Mouse (Mus musculus): ENCODE results near the gene Gm20388.

The Gm20388 gene

GRCm38 (mm10) chr8:121948321-121949145 is 2037.9 kb downstream of the Gm20388 start:
- no peak for DNase-seq (ENCODE audit: extremely low read depth, insufficient read length, low spot score)

- no peak for DNase-seq (ENCODE audit: extremely low read depth, insufficient read length, low spot score)
Measured at GRCm38 (mm10) chr8:121949222-121949800, 2038.7 kb downstream of the Gm20388 start, which contains the start of gene Banp. Gene Banp, plus strand, starts transcription at chr8:121949750.

- DNase-seq (ENCODE audit: extremely low read depth, insufficient read length, low spot score), result peak; percentile 97
Measured at GRCm38 (mm10) chr8:121949941-121950748, 2039.5 kb downstream of the Gm20388 start.

- DNase-seq (ENCODE audit: extremely low read depth, insufficient read length, low spot score), result peak; percentile 45
Measured at GRCm38 (mm10) chr8:121950749-121951655, 2040.4 kb downstream of the Gm20388 start.

GRCm38 (mm10) chr8:121951656-121952009 is 2041.0 kb downstream of the Gm20388 start:
- no peak for DNase-seq (ENCODE audit: extremely low read depth, insufficient read length, low spot score)

GRCm38 (mm10) chr8:121952122-121952521 is 2041.5 kb downstream of the Gm20388 start:
- DNase-seq (ENCODE audit: extremely low read depth, insufficient read length, low spot score), result no peak

- DNase-seq (ENCODE audit: extremely low read depth, insufficient read length, low spot score), result no peak
Measured at GRCm38 (mm10) chr8:121952800-121953199, 2042.2 kb downstream of the Gm20388 start.

GRCm38 (mm10) chr8:121953821-121954545 is 2043.3 kb downstream of the Gm20388 start:
- DNase-seq (ENCODE audit: extremely low read depth, insufficient read length, low spot score), result no peak

GRCm38 (mm10) chr8:121954981-121955555 is 2044.4 kb downstream of the Gm20388 start:
- no peak for DNase-seq (ENCODE audit: extremely low read depth, insufficient read length, low spot score)

GRCm38 (mm10) chr8:121955825-121956500 is 2045.3 kb downstream of the Gm20388 start:
- no peak for DNase-seq (ENCODE audit: extremely low read depth, insufficient read length, low spot score)

- no peak for DNase-seq (ENCODE audit: extremely low read depth, insufficient read length, low spot score)
Measured at GRCm38 (mm10) chr8:121958395-121958794, 2047.8 kb downstream of the Gm20388 start.

GRCm38 (mm10) chr8:121962892-121963291 is 2052.3 kb downstream of the Gm20388 start:
- no peak for DNase-seq (ENCODE audit: extremely low read depth, insufficient read length, low spot score)

GRCm38 (mm10) chr8:121964716-121965512 is 2054.3 kb downstream of the Gm20388 start:
- no peak for DNase-seq (ENCODE audit: extremely low read depth, insufficient read length, low spot score)

- DNase-seq (ENCODE audit: extremely low read depth, insufficient read length, low spot score), result no peak
Measured at GRCm38 (mm10) chr8:121966110-121966509, 2055.5 kb downstream of the Gm20388 start.

- no peak for DNase-seq (ENCODE audit: extremely low read depth, insufficient read length, low spot score)
Measured at GRCm38 (mm10) chr8:121966714-121967448, 2056.2 kb downstream of the Gm20388 start.

GRCm38 (mm10) chr8:121967977-121968376 is 2057.3 kb downstream of the Gm20388 start:
- no peak for DNase-seq (ENCODE audit: extremely low read depth, insufficient read length, low spot score)

GRCm38 (mm10) chr8:121968542-121968941 is 2057.9 kb downstream of the Gm20388 start:
- DNase-seq (ENCODE audit: extremely low read depth, insufficient read length, low spot score), result no peak

Data from 3134 (cell line).